Mouse (Mus musculus): ENCODE results near the gene Trim50.

DNA sequence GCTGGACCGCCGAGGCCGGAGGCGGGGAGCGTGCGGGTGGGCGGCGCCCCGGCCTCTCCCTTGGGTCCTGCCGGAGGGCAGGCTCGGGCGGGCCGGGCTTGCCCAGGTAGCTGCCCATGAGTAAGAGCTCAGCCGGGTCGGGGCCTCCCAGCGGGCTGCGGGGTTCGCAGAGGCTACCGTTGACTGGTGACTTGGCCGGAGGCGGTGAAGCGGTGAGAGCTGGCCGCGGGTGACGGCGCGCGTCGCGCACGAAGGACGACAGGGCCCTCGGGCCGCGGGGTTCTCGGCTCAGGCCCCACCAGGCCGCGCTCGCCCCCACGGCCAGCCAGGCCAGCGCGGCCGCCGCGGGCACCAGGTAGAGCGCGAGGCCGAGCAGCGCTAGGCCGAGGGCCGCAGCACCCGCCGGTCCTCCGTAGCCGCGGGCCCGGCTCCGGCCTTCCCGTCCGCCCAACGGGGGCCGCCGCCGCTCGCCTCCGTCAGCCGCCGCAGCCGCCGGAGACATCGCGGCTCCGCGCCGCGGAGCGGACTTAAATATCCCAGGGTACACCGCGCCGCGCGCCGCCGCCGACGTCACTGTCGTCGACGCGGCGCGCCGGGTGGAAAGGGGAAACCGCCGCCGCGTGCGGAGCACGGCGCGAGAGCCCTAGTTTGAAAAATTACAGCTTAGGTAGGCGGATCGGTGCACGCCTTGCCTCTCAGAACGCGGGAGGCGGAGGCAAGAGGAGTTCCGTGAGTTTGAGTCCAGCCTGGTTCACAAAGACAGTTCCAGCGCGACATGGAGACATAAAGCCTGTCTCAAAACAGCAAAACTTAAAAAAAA is 41.1 kb downstream of the Trim50 start, which contains the start of gene Pom121:
- TF ChIP-seq POLR2A (IDR thresholded peaks at IDR 0.05; ENCODE audit: low read depth, low read length) (no peak), CTCF (conservative IDR thresholded peaks at IDR 0.05; ENCODE audit: insufficient read depth, insufficient read length, low read depth, low read length) (no peak)

Measured in kidney, adult 2 months (tissue).